Comparison of ENCODE assay signal across 12 mouse cellular contexts in the genomic region with DNA sequence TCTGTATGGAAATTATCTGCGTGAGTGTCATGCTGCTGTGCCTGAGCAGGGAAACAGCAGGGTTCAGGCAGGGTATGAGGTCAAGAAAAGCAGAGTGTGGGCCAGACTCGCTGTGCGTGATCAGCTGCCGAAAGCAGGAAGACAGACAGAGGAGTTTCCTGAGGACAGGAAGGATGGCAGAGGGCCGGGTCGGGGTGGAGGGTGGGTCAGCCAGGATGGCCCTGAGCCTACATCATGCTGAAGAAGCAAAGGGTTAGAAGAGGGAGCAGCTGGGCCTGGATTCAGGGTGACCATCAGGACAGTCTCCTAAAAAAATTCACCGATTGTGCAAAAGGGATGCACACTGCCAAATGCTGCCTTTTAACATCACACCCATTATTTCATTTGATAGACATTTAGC. TPM values are rescaled to one million over a fixed set of nuclear protein-coding genes. Genes with fewer than 3 reads are reported as not detected.
A peak's percentile ranks its signal among the peaks of the same experiment; 100 is the strongest.
DNase-seq lines count a peak whose midpoint lies in the region; ATAC-seq and TF ChIP-seq lines count a peak whose summit lies in the region.
"Had no signal": no experiment of that assay in that cellular context is flagged by ENCODE, and none has a peak within 500 bp of the region (broad histone marks: within the 10 kb centered on the region; RNA-seq: fewer than 3 reads in every experiment).

No protein-coding gene starts in this region.

- H3K4me3 ChIP-seq in hindbrain, embryonic 10.5 days = no peak overlapping the region
- no peak overlapping the region for H3K4me3 ChIP-seq in hindbrain, postnatal 0 days (ENCODE audit: low read length)
- no peak overlapping the region for H3K4me3 ChIP-seq in lung, embryonic 14.5 days (ENCODE audit: low read depth, low read length)
- H3K4me3 ChIP-seq: hindbrain, embryonic 13.5 days; stomach, embryonic 15.5 days had no signal

- H3K4me2 ChIP-seq in hindbrain, postnatal 0 days (ENCODE audit: low read depth, low read length) = no peak overlapping the region
- no peak overlapping the region for H3K4me2 ChIP-seq in lung, embryonic 14.5 days
- H3K4me2 ChIP-seq: hindbrain, embryonic 13.5 days; stomach, embryonic 15.5 days had no signal

- 66% methylated on average over 7 of the region's 7 CpGs for WGBS in hindbrain, embryonic 10.5 days
- WGBS in hindbrain, postnatal 0 days = 51% methylated on average over 7 of the region's 7 CpGs
- WGBS in lung, embryonic 14.5 days = 32% methylated on average over 7 of the region's 7 CpGs

- H3K27me3 ChIP-seq in hindbrain, embryonic 10.5 days (ENCODE audit: insufficient read depth, poor library complexity, severe bottlenecking) = no peaks in the 10 kb centered on the region
- H3K27me3 ChIP-seq in hindbrain, postnatal 0 days (ENCODE audit: insufficient read depth, low read length) = no peaks in the 10 kb centered on the region
- no peaks in the 10 kb centered on the region for H3K27me3 ChIP-seq in lung, embryonic 14.5 days (ENCODE audit: insufficient read depth, low read length)
- H3K27me3 ChIP-seq: hindbrain, embryonic 13.5 days; stomach, embryonic 15.5 days had no signal

- no peak for ATAC-seq in hindbrain, postnatal 0 days
- peak; percentile 55; the same call in 1 of the 2 replicates for ATAC-seq in lung, embryonic 14.5 days (ENCODE audit: insufficient read depth)

- peaks cover 9% of the 10 kb centered on the region for H3K4me1 ChIP-seq in hindbrain, embryonic 10.5 days (replicated peaks)
- H3K4me1 ChIP-seq in hindbrain, postnatal 0 days (ENCODE audit: insufficient read depth, low read length) = no peaks in the 10 kb centered on the region
- H3K4me1 ChIP-seq in lung, embryonic 14.5 days (ENCODE audit: insufficient read depth) = no peaks in the 10 kb centered on the region
- H3K4me1 ChIP-seq: hindbrain, embryonic 13.5 days; stomach, embryonic 15.5 days had no signal

- no peaks in the 10 kb centered on the region for H3K9me3 ChIP-seq in hindbrain, embryonic 10.5 days
- H3K9me3 ChIP-seq in hindbrain, postnatal 0 days (ENCODE audit: low read length) = no peaks in the 10 kb centered on the region
- H3K9me3 ChIP-seq in lung, embryonic 14.5 days (ENCODE audit: low read depth, low read length) = no peaks in the 10 kb centered on the region
- H3K9me3 ChIP-seq: hindbrain, embryonic 13.5 days; stomach, embryonic 15.5 days had no signal

- peak; percentile 9 for DNase-seq in adrenal gland, postnatal 25 days
- DNase-seq in adrenal gland, adult 18-20 months (ENCODE audit: low spot score in 2 of 2) = no peak
- DNase-seq in hindbrain, embryonic 10.5 days (ENCODE audit: low spot score) = no peak
- DNase-seq in hindbrain, postnatal 0 days (ENCODE audit: low spot score) = no peak
- peak; percentile 6 to 8 for DNase-seq in kidney, adult 8-10 months
- DNase-seq in lung, embryonic 14.5 days = peak; percentile 42
- no peak for DNase-seq in MN1 (ENCODE audit: low spot score)
- DNase-seq in heart, adult 8-10 months (ENCODE audit: low spot score) = no peak
- DNase-seq: thymus, postnatal 25 days had no signal

- no peaks in the 10 kb centered on the region for H3K36me3 ChIP-seq in hindbrain, embryonic 10.5 days
- H3K36me3 ChIP-seq in hindbrain, postnatal 0 days (ENCODE audit: insufficient read depth, low read length) = no peaks in the 10 kb centered on the region
- H3K36me3 ChIP-seq in lung, embryonic 14.5 days (ENCODE audit: insufficient read depth) = peaks cover 17% of the 10 kb centered on the region; the same call in 1 of the 2 replicates
- H3K36me3 ChIP-seq: hindbrain, embryonic 13.5 days; stomach, embryonic 15.5 days had no signal

- H3K27ac ChIP-seq in hindbrain, embryonic 10.5 days = 0 out of 2 replicates have a peak overlapping the region, but pooled peaks have one; percentile 2
- H3K27ac ChIP-seq in hindbrain, postnatal 0 days = no peak overlapping the region
- H3K27ac ChIP-seq in lung, embryonic 14.5 days (ENCODE audit: low read depth) = no peak overlapping the region
- H3K27ac ChIP-seq: hindbrain, embryonic 13.5 days; kidney, postnatal 0 days; stomach, embryonic 15.5 days had no signal

- no peak overlapping the region for H3K9ac ChIP-seq in hindbrain, postnatal 0 days (replicated peaks; ENCODE audit: low read length)
- no peak overlapping the region for H3K9ac ChIP-seq in lung, embryonic 14.5 days
- H3K9ac ChIP-seq: hindbrain, embryonic 13.5 days; stomach, embryonic 15.5 days had no signal

- TF ChIP-seq CTCF in hindbrain, postnatal 0 days (IDR thresholded peaks at IDR 0.05; ENCODE audit: low read depth) = no peak
- TF ChIP-seq CTCF in lung, embryonic 14.5 days (IDR thresholded peaks at IDR 0.05; ENCODE audit: low read depth) = no peak

RNA-seq across cellular contexts. Expression of a gene that starts 38.8 kb away (rescaled TPM):
- 0.12 and 0.38 TPM in 2 replicates for total RNA-seq in adrenal gland, postnatal 25 days (2021)
- under 1 TPM; 0.64 to 0.83 TPM for total RNA-seq in adrenal gland, adult 18-20 months (2021)
- polyA plus RNA-seq in hindbrain, embryonic 10.5 days (2016; fragmentation: Nextera tagmentation; extraction: Ambion mirVana) = 0.61 and 1.0 TPM in 2 replicates
- 1.2 TPM in 1 of 2 replicates, not detected in the other for total RNA-seq in hindbrain, postnatal 0 days (2014; rRNA removed)
- 0.33 TPM in 2 replicates for polyA plus RNA-seq in hindbrain, postnatal 0 days (2015; fragmentation: Nextera tagmentation; extraction: Ambion mirVana)
- 87.5 and 89.0 TPM in 2 replicates for polyA plus RNA-seq in lung, embryonic 14.5 days (2014; fragmentation: Nextera tagmentation; extraction: Ambion mirVana)
- 1 to 10 TPM in 1 of 4 experiments, under 1 TPM in 3; 0.47 to 1.1 (median 0.65) TPM for total RNA-seq in heart, adult 8-10 months (2022)

Comparison
In these comparisons a context has a peak if more than half of its experiments do, and no peak if none do; other contexts are left out.
1. DNase-seq: peak in adrenal gland, postnatal 25 days (single experiment), kidney, adult 8-10 months (2 of 2) and lung, embryonic 14.5 days (single experiment); none in adrenal gland, adult 18-20 months (0 of 2), hindbrain, embryonic 10.5 days (single experiment), hindbrain, postnatal 0 days (single experiment), MN1 (single experiment) and heart, adult 8-10 months (single experiment).